Mouse (Mus musculus) right cerebral cortex, postnatal 4 days (tissue): ENCODE measurements at regions not wholly inside any gene's neighbourhood (a gene's known extent, or its start where the extent isn't known, plus 50 kb on each side); places are given as distances from the start of the nearest gene placed in this dataset.

Experiments used
- DNase-seq: peaks from one replicate; pipeline ENCODE4 v3.0.0-alpha.2; 2022

DNA sequence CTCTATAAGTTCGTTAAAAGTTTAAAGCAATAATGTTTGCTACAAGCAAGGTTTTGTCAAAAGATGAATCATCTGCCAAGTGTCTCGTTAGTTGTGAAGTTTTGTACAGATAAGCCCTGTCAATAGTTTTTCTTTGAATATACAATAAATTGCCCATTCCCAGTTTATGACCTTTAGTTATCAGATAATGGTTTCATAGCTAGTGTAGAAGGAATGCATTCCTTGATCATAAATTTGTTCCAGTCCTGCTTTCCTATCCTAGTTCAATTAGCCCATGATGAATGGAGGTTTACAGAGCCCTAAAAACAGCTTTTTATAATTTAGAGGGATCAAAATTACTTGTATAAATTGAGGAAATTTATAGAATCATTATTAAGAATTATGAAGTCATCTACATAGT is 62.5 kb upstream of the Lrch2 start:
- DNase-seq, result no peak

DNA sequence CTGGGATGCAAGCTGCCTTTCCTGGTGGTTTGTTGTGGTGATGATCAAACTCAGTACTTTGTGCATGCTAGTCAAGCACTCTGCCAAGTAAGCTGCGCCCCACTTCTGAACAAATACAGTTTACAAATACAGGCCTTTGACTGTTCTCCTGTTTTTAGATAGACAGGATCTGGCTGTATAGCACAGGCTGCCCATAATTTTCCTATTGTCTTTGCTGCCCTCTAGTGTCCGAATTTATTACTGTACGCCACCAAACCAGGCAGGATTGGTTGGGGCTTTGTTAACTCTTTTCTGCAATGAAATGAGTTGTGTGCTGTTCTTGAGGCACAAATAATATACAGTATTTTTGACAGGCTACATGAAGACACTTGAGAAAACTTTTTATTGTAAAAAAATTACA is 54.8 kb upstream of the Lrch2 start:
- DNase-seq, result peak; percentile 57
